Mouse (Mus musculus) embryonic facial prominence, embryonic 13.5 days (tissue): ENCODE data around the gene Vmn2r12. TPM values are rescaled to one million over a fixed set of nuclear protein-coding genes. Genes with fewer than 3 reads are reported as not detected.
"Not testable (repeated sequence)": the region's sequence is repeated elsewhere in the genome, so short reads cannot be mapped to it uniquely, and the experiment has no call there.

Experiments
- ATAC-seq: fragments of 200-750 bp; cut with Nextera tagmentation; 2 replicates; pipeline ENCODE4 v1.8.0; 2017; ENCODE audit warnings: low read depth; ENCODE audit not compliant: insufficient number of reproducible peaks, insufficient read depth, low FRiP score, low TSS enrichment
- H3K27ac ChIP-seq: fragments of 300-500 bp; sonication (generic); 2 replicates; pipeline ENCODE4 v1.5.1; 2015; ENCODE audit warnings: moderate library complexity, mild to moderate bottlenecking, inconsistent platforms
- H3K27me3 ChIP-seq: fragments of 300-500 bp; sonication (generic); 2 replicates; pipeline ENCODE4 v1.6.1; 2015; ENCODE audit warnings: mild to moderate bottlenecking, inconsistent platforms
- H3K36me3 ChIP-seq: fragments of 300-500 bp; sonication (generic); 2 replicates; pipeline ENCODE4 v1.6.1; 2015; ENCODE audit warnings: mild to moderate bottlenecking, inconsistent platforms
- H3K4me1 ChIP-seq: fragments of 300-500 bp; sonication (generic); 2 replicates; pipeline ENCODE4 v1.6.1; 2015; ENCODE audit warnings: inconsistent platforms
- H3K4me2 ChIP-seq: fragments of 300-500 bp; sonication (generic); 2 replicates; pipeline ENCODE4 v1.6.1; 2015; ENCODE audit warnings: moderate library complexity, mild to moderate bottlenecking, inconsistent platforms
- H3K4me3 ChIP-seq: fragments of 300-500 bp; sonication (generic); 2 replicates; pipeline ENCODE4 v1.5.1; 2015; ENCODE audit warnings: mild to moderate bottlenecking, inconsistent platforms
- H3K9ac ChIP-seq: fragments of 300-500 bp; sonication (generic); 2 replicates; pipeline ENCODE4 v1.6.1; 2015; ENCODE audit warnings: mild to moderate bottlenecking, inconsistent platforms
- H3K9me3 ChIP-seq: fragments of 300-500 bp; sonication (generic); 2 replicates; pipeline ENCODE4 v1.6.1; 2016; ENCODE audit warnings: inconsistent platforms
- WGBS: fragments of 180-500 bp; shearing (Covaris S2); methylation state at CpG from one replicate; pipeline ENCODE4 v1.1.7; 2015; ENCODE audit warnings: mixed read lengths; 5-methylcytosine and 5-hydroxymethylcytosine counted together
- polyA plus RNA-seq: library from polyadenylated mRNA; unstranded; fragments of >200 nt; fragmentation: Nextera tagmentation; extraction: Ambion mirVana; gene quantifications from 2 replicates; pipeline ENCODE4 v1.2.1, GENCODE M21; 2015

Vmn2r12 gene
- not detected in 2 replicates for polyA plus RNA-seq

DNA sequence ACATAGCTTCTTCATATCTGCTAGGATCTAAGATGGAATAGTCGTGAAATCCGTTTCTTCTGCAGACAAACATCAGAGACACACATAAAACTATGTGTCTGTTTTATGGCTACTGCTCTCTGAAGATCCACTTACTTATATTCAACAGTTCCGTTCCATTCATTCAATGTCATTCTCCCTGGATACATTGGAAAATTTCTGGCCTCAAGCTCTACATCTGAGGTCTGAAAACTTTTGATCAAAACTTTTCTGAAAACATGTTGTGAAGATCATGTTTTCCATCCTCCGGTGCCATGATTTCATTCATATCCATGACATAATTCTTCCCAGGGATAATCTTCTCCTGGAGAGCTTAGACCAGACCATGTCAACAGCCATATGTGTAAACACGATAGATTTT lies at the start of gene Vmn2r12:
Gene Vmn2r12 (minus strand): TSS at position 101 of the 400 bp plus-strand sequence.
- H3K4me3 ChIP-seq, H3K27ac ChIP-seq, H3K4me1 ChIP-seq, ATAC-seq, H3K36me3 ChIP-seq, H3K9me3 ChIP-seq, H3K9ac ChIP-seq, H3K27me3 ChIP-seq, H3K4me2 ChIP-seq: not testable (repeated sequence)
- WGBS = 79% methylated on average over 5 of the region's 5 CpGs

DNA sequence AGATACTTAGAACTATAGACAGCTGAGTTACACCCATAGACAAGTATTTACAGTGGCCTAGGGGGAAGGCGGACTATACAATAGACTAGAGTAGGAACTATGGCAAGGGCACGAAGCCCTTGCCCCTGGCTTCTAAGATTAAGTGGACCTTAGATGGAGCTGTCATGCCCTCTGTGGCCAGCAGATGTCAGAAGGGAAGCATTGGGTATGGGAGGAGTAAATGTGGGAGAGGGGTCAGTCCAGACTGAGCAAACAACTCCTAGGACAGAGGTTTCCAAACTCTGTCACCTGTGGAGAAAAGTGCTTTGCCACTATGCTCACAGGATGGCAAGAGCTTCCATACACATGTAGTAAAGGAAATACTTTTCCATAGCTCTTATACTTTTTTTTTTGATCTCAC lies 41.8 kb upstream of the Vmn2r12 start:
- peaks cover 15% of the 10 kb centered on the region for H3K9me3 ChIP-seq
- WGBS = 82% methylated on average over 2 of the region's 2 CpGs

DNA sequence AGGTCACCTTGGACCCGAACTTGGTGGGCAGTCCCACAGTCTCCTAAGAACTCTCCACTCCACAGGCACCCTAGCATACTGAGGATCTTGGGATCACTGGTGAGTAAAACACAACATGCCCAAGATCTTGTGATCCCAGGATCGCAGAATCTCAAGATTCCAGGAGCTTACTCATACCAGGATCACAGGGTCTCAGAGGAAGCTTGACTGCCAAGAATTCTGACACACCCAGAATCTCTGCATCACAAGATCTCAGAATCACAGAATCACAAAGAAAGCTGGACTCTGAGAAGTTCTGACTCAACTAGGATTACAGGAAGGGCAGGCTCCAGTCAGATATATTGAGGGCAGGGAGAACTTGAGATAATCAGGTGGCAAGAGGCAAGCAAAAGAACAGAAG lies 39.0 kb upstream of the Vmn2r12 start:
- no peak overlapping the region for H3K9ac ChIP-seq
- H3K9me3 ChIP-seq = peaks cover 15% of the 10 kb centered on the region
- WGBS = 72% methylated on average over 2 of the region's 2 CpGs
- no peak overlapping the region for H3K27ac ChIP-seq
- no peak overlapping the region for H3K4me2 ChIP-seq
- H3K4me1 ChIP-seq = no peaks in the 10 kb centered on the region
- H3K4me3 ChIP-seq = no peak overlapping the region
- no peaks in the 10 kb centered on the region for H3K27me3 ChIP-seq
- no peaks in the 10 kb centered on the region for H3K36me3 ChIP-seq
- ATAC-seq = no peak

More for the DNA sequence above, 41.8 kb upstream of the Vmn2r12 start:
- H3K27me3 ChIP-seq = no peaks in the 10 kb centered on the region
- H3K4me1 ChIP-seq = no peaks in the 10 kb centered on the region
- H3K36me3 ChIP-seq = no peaks in the 10 kb centered on the region
- H3K4me3 ChIP-seq = no peak overlapping the region
- H3K4me2 ChIP-seq = no peak overlapping the region
- H3K9ac ChIP-seq = no peak overlapping the region
- H3K27ac ChIP-seq = no peak overlapping the region
- no peak for ATAC-seq

DNA sequence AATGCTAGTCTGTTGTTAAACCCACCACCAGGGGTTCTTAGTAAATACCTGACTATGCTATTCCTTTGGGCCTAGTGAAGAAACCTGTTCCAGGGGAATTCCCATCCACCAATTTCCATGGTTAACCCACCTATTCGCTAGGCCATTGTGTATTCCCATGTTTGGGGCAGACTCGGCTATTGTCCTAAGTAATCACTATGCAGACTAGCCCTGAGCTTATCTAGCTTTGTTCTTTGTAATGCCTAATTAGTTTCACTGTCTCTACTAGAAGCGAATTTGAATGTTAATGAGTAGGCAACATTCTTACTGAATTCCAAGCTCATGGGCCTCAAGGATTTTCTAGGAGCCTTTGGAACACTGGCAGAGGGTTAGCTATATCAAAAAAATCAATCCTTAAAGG lies 1.3 kb downstream of the Vmn2r12 start:
- H3K4me2 ChIP-seq, H3K4me1 ChIP-seq, H3K27ac ChIP-seq, H3K9ac ChIP-seq, H3K4me3 ChIP-seq, H3K36me3 ChIP-seq, ATAC-seq, H3K27me3 ChIP-seq, H3K9me3 ChIP-seq: not testable (repeated sequence)
- 79% methylated on average over 3 of the region's 3 CpGs for WGBS

DNA sequence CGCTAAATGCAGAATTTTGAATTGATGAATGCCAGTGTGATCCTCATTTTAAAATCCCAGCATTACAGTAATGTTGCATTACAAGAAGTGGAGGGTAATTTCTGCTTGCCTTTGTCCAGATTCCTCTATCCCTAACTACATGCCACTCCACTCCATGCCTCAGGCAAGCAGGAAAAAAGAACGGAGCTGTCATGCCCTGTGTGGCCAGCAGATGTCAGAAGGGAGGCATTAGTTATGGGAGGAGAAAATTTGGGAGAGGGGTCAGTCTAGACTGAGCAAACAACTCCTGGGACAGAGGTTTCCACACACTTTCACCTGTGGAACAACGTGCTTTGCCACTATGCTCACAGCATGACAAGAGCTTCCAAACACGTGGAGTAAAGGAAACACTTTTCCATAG lies 25.7 kb downstream of the Vmn2r12 start:
- not testable (repeated sequence) for H3K4me2 ChIP-seq, H3K27me3 ChIP-seq, H3K27ac ChIP-seq, ATAC-seq, H3K9ac ChIP-seq, H3K9me3 ChIP-seq, H3K36me3 ChIP-seq, H3K4me1 ChIP-seq, H3K4me3 ChIP-seq
- 51% methylated on average over 4 of the region's 4 CpGs for WGBS

DNA sequence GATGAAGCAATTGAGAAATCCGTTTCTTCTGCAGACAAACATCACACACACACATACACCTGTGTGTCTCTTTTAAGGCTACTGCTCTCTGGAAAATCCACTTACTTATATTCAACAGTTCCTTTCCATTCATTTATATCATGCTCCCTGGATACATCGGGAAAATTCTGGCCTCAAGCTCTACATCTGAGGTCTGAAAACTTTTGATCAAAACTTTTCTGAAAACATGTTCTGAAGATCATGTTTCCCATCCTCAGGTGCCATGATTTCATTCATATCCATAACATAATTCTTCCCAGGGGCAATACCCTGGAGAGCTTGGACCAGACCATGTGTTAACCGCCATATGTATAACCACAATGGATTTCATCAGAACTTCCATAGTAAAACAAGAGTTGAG lies 38.3 kb downstream of the Vmn2r12 start, which contains the start of gene Vmn2r11:
Gene Vmn2r11 (minus strand): TSS at position 101 of the 400 bp plus-strand sequence.
- H3K4me3 ChIP-seq, H3K9ac ChIP-seq, H3K4me2 ChIP-seq, H3K27ac ChIP-seq, ATAC-seq, H3K36me3 ChIP-seq, H3K9me3 ChIP-seq, H3K4me1 ChIP-seq, H3K27me3 ChIP-seq: not testable (repeated sequence)
- WGBS = 84% methylated on average over 3 of the region's 3 CpGs

DNA sequence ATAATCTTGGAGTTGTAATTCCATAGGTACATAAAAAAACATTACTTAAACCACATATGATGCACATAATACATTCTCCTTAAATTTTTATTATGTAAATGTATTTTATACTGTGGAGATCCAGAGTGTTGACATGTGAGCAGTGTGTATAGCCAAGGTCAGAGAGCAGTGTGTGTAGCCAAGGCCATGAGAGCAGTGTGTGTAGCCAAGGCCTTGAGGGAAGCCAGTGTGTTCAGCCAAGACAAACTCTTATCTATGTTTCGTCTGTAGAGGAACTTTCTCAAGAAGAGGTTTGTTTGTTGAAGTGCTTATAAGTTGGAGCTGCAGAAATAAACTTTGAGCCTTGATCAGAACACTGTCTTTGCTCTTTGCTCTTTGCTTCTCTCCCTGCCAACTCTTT lies 42.5 kb downstream of the Vmn2r12 start:
- Histone ChIP-seq H3K4me2 (no peak overlapping the region), H3K27ac (no peak overlapping the region), H3K9ac (no peak overlapping the region), H3K9me3 (peaks cover 8% of the 10 kb centered on the region), H3K4me3 (no peak overlapping the region), H3K36me3 (no peaks in the 10 kb centered on the region), H3K27me3 (no peaks in the 10 kb centered on the region), H3K4me1 (no peaks in the 10 kb centered on the region)
- no peak for ATAC-seq
- WGBS = 70% methylated on average over 1 of the region's 1 CpGs

Other genes starting within 250 kb of the Vmn2r12 start
- gene Vmn2r9, start 245.3 kb downstream of the Vmn2r12 start, polyA plus RNA-seq = not detected in 2 replicates
- not detected in 2 replicates for gene Vmn2r10, start 91.4 kb downstream of the Vmn2r12 start, polyA plus RNA-seq
- not detected in 2 replicates for gene Vmn2r11, start 38.4 kb downstream of the Vmn2r12 start, polyA plus RNA-seq
- not detected in 2 replicates for gene Vmn2r13, start 94.2 kb upstream of the Vmn2r12 start, polyA plus RNA-seq
- not detected in 2 replicates for gene Vmn2r14, start 126.8 kb upstream of the Vmn2r12 start, polyA plus RNA-seq
- gene Vmn2r15, start 199.7 kb upstream of the Vmn2r12 start, polyA plus RNA-seq = not detected in 2 replicates
- gene Vmn2r16, start 232.2 kb upstream of the Vmn2r12 start, polyA plus RNA-seq = not detected in 2 replicates